Mouse (Mus musculus): ENCODE data around the gene Plxnc1.

Gene Plxnc1

DNA sequence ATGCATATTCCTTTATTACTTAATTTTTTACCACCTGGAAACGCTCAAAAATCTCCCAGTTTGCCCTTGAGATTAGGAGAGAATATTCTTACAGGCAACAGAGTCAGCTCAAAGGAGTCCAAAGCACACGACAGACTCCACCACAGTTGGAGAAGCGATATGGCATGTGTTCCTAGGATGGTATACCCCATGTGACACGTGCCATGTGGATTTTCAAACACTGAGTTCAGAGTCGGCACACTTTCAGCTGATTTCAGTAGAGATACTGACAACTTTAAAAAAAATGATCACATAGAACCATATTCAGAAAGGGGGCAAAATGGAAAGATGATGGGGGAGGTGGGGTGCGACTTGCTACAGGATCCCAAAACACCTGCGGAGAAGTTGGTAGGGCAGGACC lies 26.0 kb downstream of the Plxnc1 start:
- no peak for DNase-seq

DNA sequence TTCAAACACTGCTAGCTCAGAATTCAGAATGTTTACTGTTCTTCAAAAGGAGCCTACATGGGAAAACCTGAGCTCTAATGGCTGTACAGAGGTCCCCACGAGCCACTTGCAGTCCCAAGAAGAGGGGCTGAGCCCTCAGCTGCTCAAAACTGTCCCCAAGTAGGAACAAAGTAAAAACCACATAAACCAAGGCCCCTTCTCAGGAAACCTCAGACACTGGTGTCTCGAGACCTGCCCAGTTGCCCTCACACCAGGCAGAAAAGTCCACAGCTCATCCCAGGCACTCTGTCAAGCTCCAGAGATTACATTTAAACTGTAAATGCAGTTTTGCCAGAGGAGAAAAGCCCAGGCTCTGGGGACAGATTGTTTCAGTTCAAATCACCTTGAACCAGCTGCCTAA lies 26.6 kb downstream of the Plxnc1 start:
- no peak for DNase-seq

GRCm38 (mm10) chr10:94917354-94917753 lies 27.3 kb downstream of the Plxnc1 start:
- no peak for DNase-seq

DNA sequence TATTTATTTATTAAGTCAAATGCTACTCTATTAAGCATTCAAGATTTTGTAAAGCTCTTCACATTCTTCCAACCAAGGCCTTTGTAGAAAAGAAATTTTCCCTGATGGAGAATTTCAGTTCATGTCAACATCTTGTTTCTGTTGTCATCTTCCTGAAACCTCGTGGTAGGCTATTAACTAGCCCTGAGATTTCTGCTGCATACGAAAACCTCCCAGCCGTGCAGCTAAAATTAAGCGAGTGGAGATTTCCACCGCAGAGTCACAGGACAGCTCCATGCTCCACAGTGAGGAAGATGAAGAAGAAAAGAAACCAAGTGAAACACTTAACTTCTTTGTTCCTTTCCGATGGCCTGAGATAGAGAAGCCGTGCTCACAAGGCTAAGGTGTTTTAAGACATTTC lies 28.0 kb downstream of the Plxnc1 start:
- no peak for DNase-seq

- DNase-seq = no peak
Observed at GRCm38 (mm10) chr10:94915746-94916145, 28.9 kb downstream of the Plxnc1 start.

- no peak for DNase-seq
Observed at GRCm38 (mm10) chr10:94914081-94914480, 30.6 kb downstream of the Plxnc1 start.

- DNase-seq = no peak
Observed at GRCm38 (mm10) chr10:94913336-94913739, 31.3 kb downstream of the Plxnc1 start.

- DNase-seq = no peak
Observed at GRCm38 (mm10) chr10:94912551-94912950, 32.1 kb downstream of the Plxnc1 start.

DNA sequence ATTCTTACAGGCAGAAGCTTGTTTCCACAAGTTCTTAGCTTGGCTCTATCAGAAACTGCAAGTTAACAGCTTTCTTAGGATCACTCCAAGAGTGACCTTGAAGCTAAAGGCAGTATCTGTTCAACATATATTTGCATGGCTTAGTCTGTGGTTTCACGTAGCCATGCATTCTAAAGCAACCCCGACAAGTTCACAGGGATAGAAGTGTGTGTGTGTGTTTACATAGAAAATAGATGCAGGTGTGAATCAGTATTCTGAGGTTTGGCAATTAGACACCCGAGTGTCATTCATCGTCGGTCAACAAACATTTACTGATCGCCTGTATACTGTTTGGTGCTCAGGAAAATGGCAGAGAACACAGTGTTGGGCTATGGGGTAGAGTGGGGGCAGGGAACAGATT lies 33.5 kb downstream of the Plxnc1 start:
- DNase-seq = no peak

GRCm38 (mm10) chr10:94910570-94910969 lies 34.1 kb downstream of the Plxnc1 start:
- DNase-seq = no peak

- no peak for DNase-seq
Observed at GRCm38 (mm10) chr10:94909789-94910188, 34.8 kb downstream of the Plxnc1 start.

- no peak for DNase-seq
Observed at GRCm38 (mm10) chr10:94908976-94909717, 35.5 kb downstream of the Plxnc1 start.

DNA sequence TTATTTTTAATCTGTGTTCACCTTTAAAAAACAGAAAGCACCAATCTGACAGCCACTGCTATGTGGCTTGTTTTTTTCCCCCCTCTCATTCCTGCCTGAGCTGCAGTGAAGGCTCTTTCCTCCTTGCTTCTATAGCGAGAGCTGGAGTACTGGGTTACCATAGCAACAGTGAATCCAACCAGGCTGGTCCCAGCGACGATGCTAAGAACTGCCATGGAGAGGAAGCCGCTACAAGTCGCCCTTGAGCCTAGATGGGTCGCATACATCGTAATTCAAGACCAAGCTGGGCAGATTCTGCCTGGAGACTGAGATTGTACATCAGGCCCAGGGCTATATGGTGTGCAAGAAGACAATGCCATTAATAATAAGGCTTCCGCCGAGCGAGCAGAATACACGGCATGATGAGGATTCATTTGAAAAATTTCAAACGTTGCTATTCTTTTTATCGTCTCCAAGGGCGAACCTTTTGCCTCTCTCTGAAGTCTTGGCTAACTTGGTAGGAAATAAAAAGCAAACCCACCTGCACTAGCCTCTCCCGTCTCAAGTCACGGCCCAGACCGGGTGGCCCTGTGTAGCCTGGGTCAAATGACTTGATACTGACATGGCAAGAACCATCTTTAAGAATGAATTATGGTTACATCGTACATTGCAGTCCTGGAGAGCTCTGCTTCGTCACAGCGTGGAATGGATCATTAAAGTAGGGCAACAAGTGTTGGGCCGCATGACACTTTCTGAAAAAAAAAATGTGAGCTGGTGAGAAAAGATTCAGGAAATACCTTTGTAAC lies 38.8 kb downstream of the Plxnc1 start:
- peak; percentile 90 for DNase-seq

GRCm38 (mm10) chr10:94905219-94905618 lies 39.4 kb downstream of the Plxnc1 start:
- DNase-seq = no peak

DNA sequence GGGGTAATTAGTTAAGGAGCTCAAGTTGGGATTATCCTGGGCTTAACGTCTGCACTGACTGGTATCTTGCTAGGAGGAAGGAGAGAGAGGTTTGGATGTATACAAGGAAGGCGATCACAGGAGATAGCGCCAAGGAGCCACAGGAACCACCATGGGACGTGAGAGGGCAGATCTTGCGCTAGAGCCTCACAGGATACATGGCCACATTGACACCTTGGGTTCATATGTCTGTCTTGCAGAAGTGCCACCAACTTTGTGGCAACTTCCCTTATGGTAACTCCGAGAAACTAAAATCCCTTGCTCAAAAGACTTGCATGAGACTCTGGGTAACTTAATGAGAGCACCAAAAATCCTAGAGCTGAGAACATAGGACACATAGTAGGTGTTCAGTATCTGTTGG lies 47.7 kb downstream of the Plxnc1 start:
- peak; percentile 79 for DNase-seq

- DNase-seq = peak; percentile 88
Observed at GRCm38 (mm10) chr10:94896311-94896710, 48.3 kb downstream of the Plxnc1 start.

GRCm38 (mm10) chr10:94895876-94896275 lies 48.8 kb downstream of the Plxnc1 start:
- no peak for DNase-seq

- no peak for DNase-seq
Observed at GRCm38 (mm10) chr10:94889735-94890134, 54.9 kb downstream of the Plxnc1 start.

DNA sequence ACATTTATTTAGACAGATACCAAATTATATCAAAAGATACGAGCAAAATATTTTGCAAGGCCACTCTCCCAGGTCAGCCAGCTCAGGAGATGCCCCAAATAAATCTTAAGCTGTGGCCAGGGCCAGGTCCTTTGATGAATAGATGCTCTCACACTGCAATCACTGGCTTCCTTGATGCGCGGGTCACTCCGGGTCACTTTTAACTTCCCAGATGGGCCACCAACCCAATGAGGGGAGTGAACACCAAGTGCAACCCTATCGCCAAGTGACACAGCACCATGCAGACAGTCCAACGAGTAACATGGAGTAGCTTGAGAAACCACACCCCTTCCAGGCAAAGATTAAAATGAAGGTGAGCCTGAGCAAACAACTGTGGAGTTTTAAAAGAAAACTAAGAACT lies 61.4 kb downstream of the Plxnc1 start:
- no peak for DNase-seq

DNA sequence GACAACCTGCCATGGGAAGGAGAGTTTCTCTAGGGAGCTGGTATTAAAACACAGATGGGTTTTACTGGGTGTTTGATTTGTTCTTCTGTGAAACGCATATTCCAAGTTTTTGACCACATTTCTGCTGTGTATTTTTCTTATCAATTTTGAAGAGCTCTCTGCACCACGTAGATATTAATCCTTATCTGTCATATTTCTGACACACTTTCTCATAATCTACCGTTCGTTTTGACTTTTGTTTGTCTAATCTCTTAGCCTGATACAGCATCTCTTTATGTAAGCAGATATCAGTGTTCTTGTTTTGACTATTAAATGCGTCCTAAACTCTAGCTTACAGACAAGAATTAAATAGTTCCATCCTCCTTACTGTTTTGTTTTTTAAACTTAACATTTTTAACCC lies 73.1 kb downstream of the Plxnc1 start:
- DNase-seq = no peak

GRCm38 (mm10) chr10:94871102-94871501 lies 73.5 kb downstream of the Plxnc1 start:
- DNase-seq = no peak

GRCm38 (mm10) chr10:94866995-94867856 lies 77.4 kb downstream of the Plxnc1 start:
- DNase-seq = no peak

GRCm38 (mm10) chr10:94865206-94865605 lies 79.4 kb downstream of the Plxnc1 start:
- DNase-seq = no peak
